Mouse (Mus musculus) heart, adult 2 months (tissue): ENCODE data around the gene Taf1.

Experiments
- CTCF ChIP-seq: fragments of 200-600 bp; IDR thresholded peaks from 2 replicates; pipeline ENCODE4 v1.8.1; 2022; ENCODE audit warnings: antibody characterized with exemption, mild to moderate bottlenecking, moderate library complexity
- EP300 ChIP-seq: fragments of 200-500 bp; IDR thresholded peaks from 2 replicates; pipeline ENCODE4 v1.6.1; 2011; ENCODE audit warnings: low read depth, low read length, control low read depth; ENCODE audit not compliant: insufficient read depth
- POLR2A ChIP-seq: fragments of 200-500 bp; IDR thresholded peaks from 2 replicates; pipeline ENCODE4 v1.6.1; 2011; ENCODE audit warnings: mild to moderate bottlenecking, low read depth, low read length, control low read depth; ENCODE audit not compliant: insufficient read depth

DNA sequence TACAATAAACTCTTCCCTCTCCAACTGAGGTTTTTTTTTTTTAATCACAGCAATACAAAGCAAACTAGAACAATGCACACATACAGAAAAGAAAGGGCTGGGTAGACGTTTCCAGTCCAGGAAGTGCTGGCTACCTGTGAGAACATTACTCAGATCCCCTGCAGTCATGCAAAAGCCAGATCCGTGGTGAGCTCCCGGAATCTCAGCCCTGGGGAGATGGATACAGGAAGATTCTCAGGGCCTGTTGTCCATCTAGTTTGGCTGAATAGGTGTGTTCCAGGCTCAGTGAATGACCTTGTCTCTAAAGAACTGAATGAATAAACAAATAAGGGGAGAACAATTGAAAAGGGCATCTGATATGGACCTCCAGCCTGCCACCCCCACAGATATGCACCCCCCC is 90.0 kb downstream of the Taf1 start:
- TF ChIP-seq CTCF (no peak), POLR2A (no peak), EP300 (no peak)
